Mouse (Mus musculus): ENCODE data around the gene Mepce. TPM values are rescaled to one million over a fixed set of nuclear protein-coding genes. Genes with fewer than 3 reads are reported as not detected.

Mepce gene
- polyA plus RNA-seq, 1 experiment from 2014 or later, result 5.8 TPM

GRCm38 (mm10) chr5:137772755-137773154, 14.7 kb downstream of the Mepce start:
- TF ChIP-seq EP300 (optimal IDR thresholded peaks at IDR 0.05) (no peak), CTCF (IDR thresholded peaks at IDR 0.05; ENCODE audit: low read depth) (no peak)
- H3K4me3 ChIP-seq (ENCODE audit: low read depth, low read length), result no peak overlapping the region
- DNase-seq (ENCODE audit: low spot score), result no peak

GRCm38 (mm10) chr5:137770709-137771108, 16.7 kb downstream of the Mepce start:
- peak; percentile 39; the same call in 1 of the 2 replicates for ATAC-seq (ENCODE audit: low FRiP score, low TSS enrichment)
- Histone ChIP-seq H3K27me3 (ENCODE audit: control insufficient read depth, insufficient read depth, low read length) (no peaks in the 10 kb centered on the region), H3K9ac (ENCODE audit: low read length) (no peak overlapping the region), H3K9me3 (ENCODE audit: control insufficient read depth, low read length) (no peaks in the 10 kb centered on the region), H3K36me3 (ENCODE audit: control insufficient read depth, insufficient read depth, low read length) (no peaks in the 10 kb centered on the region), H3K4me2 (replicated peaks; ENCODE audit: low read depth) (no peak overlapping the region), H3K4me1 (replicated peaks; ENCODE audit: control insufficient read depth, insufficient read depth) (no peaks in the 10 kb centered on the region), H3K4me3 (ENCODE audit: low read depth, low read length) (no peak overlapping the region), H3K27ac (replicated peaks) (no peak overlapping the region)
- DNase-seq (ENCODE audit: low spot score), result no peak
- TF ChIP-seq EP300 (optimal IDR thresholded peaks at IDR 0.05), result no peak
- peak; percentile 94 for TF ChIP-seq CTCF (IDR thresholded peaks at IDR 0.05; ENCODE audit: low read depth)
- 48% methylated on average over 2 of the region's 2 CpGs for WGBS

More at GRCm38 (mm10) chr5:137772755-137773154, 14.7 kb downstream of the Mepce start:
- Histone ChIP-seq H3K36me3 (ENCODE audit: control insufficient read depth, insufficient read depth, low read length) (no peaks in the 10 kb centered on the region), H3K9ac (ENCODE audit: low read length) (no peak overlapping the region), H3K27me3 (ENCODE audit: control insufficient read depth, insufficient read depth, low read length) (no peaks in the 10 kb centered on the region), H3K4me2 (replicated peaks; ENCODE audit: low read depth) (no peak overlapping the region), H3K4me1 (replicated peaks; ENCODE audit: control insufficient read depth, insufficient read depth) (no peaks in the 10 kb centered on the region), H3K9me3 (ENCODE audit: control insufficient read depth, low read length) (no peaks in the 10 kb centered on the region), H3K27ac (replicated peaks) (no peak overlapping the region)
- ATAC-seq (ENCODE audit: low FRiP score, low TSS enrichment), result no peak

- no peak overlapping the region for H3K27ac ChIP-seq (replicated peaks)
- WGBS, result 65% methylated on average over 1 of the region's 1 CpGs
- H3K27me3 ChIP-seq (ENCODE audit: control insufficient read depth, insufficient read depth, low read length), result no peaks in the 10 kb centered on the region
- H3K9ac ChIP-seq (ENCODE audit: low read length), result no peak overlapping the region
- TF ChIP-seq CTCF (IDR thresholded peaks at IDR 0.05; ENCODE audit: low read depth) (no peak), EP300 (optimal IDR thresholded peaks at IDR 0.05) (no peak)
- ATAC-seq (ENCODE audit: low FRiP score, low TSS enrichment) (no peak), DNase-seq (ENCODE audit: low spot score) (no peak)
- H3K4me1 ChIP-seq (replicated peaks; ENCODE audit: control insufficient read depth, insufficient read depth), result no peaks in the 10 kb centered on the region
- no peak overlapping the region for H3K4me3 ChIP-seq (ENCODE audit: low read depth, low read length)
- H3K36me3 ChIP-seq (ENCODE audit: control insufficient read depth, insufficient read depth, low read length), result no peaks in the 10 kb centered on the region
- H3K4me2 ChIP-seq (replicated peaks; ENCODE audit: low read depth), result no peak overlapping the region
- no peaks in the 10 kb centered on the region for H3K9me3 ChIP-seq (ENCODE audit: control insufficient read depth, low read length)
These were observed 19.0 kb downstream of the Mepce start for GRCm38 (mm10) chr5:137768475-137768874.

- Histone ChIP-seq H3K36me3 (ENCODE audit: control insufficient read depth, insufficient read depth, low read length) (no peaks in the 10 kb centered on the region), H3K4me1 (replicated peaks; ENCODE audit: control insufficient read depth, insufficient read depth) (no peaks in the 10 kb centered on the region), H3K9me3 (ENCODE audit: control insufficient read depth, low read length) (no peaks in the 10 kb centered on the region), H3K4me2 (replicated peaks; ENCODE audit: low read depth) (no peak overlapping the region), H3K4me3 (ENCODE audit: low read depth, low read length) (no peak overlapping the region), H3K27ac (replicated peaks) (no peak overlapping the region), H3K27me3 (ENCODE audit: control insufficient read depth, insufficient read depth, low read length) (no peaks in the 10 kb centered on the region), H3K9ac (ENCODE audit: low read length) (no peak overlapping the region)
- ATAC-seq (ENCODE audit: low FRiP score, low TSS enrichment), result no peak
- WGBS, result 67% methylated on average over 3 of the region's 3 CpGs
- TF ChIP-seq CTCF (IDR thresholded peaks at IDR 0.05; ENCODE audit: low read depth) (peak; percentile 70), EP300 (optimal IDR thresholded peaks at IDR 0.05) (no peak)
- no peak for DNase-seq (ENCODE audit: low spot score)
These were observed 21.2 kb downstream of the Mepce start for GRCm38 (mm10) chr5:137766270-137766669.

GRCm38 (mm10) chr5:137764609-137765340, 22.7 kb downstream of the Mepce start:
- WGBS, result 58% methylated on average over 9 of the region's 9 CpGs
- Histone ChIP-seq H3K36me3 (ENCODE audit: control insufficient read depth, insufficient read depth, low read length) (no peaks in the 10 kb centered on the region), H3K27me3 (ENCODE audit: control insufficient read depth, insufficient read depth, low read length) (no peaks in the 10 kb centered on the region), H3K4me1 (replicated peaks; ENCODE audit: control insufficient read depth, insufficient read depth) (no peaks in the 10 kb centered on the region), H3K4me3 (ENCODE audit: low read depth, low read length) (no peak overlapping the region), H3K27ac (replicated peaks) (no peak overlapping the region), H3K9me3 (ENCODE audit: control insufficient read depth, low read length) (no peaks in the 10 kb centered on the region), H3K4me2 (replicated peaks; ENCODE audit: low read depth) (no peak overlapping the region), H3K9ac (ENCODE audit: low read length) (no peak overlapping the region)
- DNase-seq (ENCODE audit: low spot score), result no peak
- TF ChIP-seq CTCF (IDR thresholded peaks at IDR 0.05; ENCODE audit: low read depth) (no peak), EP300 (optimal IDR thresholded peaks at IDR 0.05) (no peak)
- ATAC-seq (ENCODE audit: low FRiP score, low TSS enrichment), result no peak

GRCm38 (mm10) chr5:137759971-137760412, 27.5 kb downstream of the Mepce start:
- Histone ChIP-seq H3K36me3 (ENCODE audit: control insufficient read depth, insufficient read depth, low read length) (peaks cover 18% of the 10 kb centered on the region), H3K4me2 (replicated peaks; ENCODE audit: low read depth) (no peak overlapping the region), H3K9ac (ENCODE audit: low read length) (0 out of 2 replicates have a peak overlapping the region, but pooled peaks have one; percentile 18), H3K4me1 (replicated peaks; ENCODE audit: control insufficient read depth, insufficient read depth) (no peaks in the 10 kb centered on the region), H3K4me3 (ENCODE audit: low read depth, low read length) (no peak overlapping the region), H3K9me3 (ENCODE audit: control insufficient read depth, low read length) (no peaks in the 10 kb centered on the region), H3K27ac (replicated peaks) (peak overlapping the region; percentile 65), H3K27me3 (ENCODE audit: control insufficient read depth, insufficient read depth, low read length) (no peaks in the 10 kb centered on the region)
- peak; percentile 89 for DNase-seq (ENCODE audit: low spot score)
- peak; percentile 92 for TF ChIP-seq CTCF (IDR thresholded peaks at IDR 0.05; ENCODE audit: low read depth)
- TF ChIP-seq EP300 (optimal IDR thresholded peaks at IDR 0.05), result no peak
- peak; percentile 89 for ATAC-seq (ENCODE audit: low FRiP score, low TSS enrichment)
- WGBS, result 30% methylated on average over 4 of the region's 4 CpGs
